Mouse (Mus musculus) megakaryocyte progenitor cell, adult 5-6 weeks (primary cell): ENCODE measurements around the gene Aoc3. TPM values are rescaled to one million over a fixed set of nuclear protein-coding genes. Genes with fewer than 3 reads are reported as not detected.
"Not testable (repeated sequence)": the region's sequence is repeated elsewhere in the genome, so short reads cannot be mapped to it uniquely, and the experiment has no call there.

Experiments used
- ATAC-seq: replicated peaks from 2 replicates; pipeline ENCODE4 v1.8.0; 2016; ENCODE audit warnings: mild to moderate bottlenecking, moderate TSS enrichment, inconsistent platforms; ENCODE audit not compliant: poor library complexity
- total RNA-seq, 2 experiments: library from RNA; stranded (forward) in 1 of 2; stranded (reverse) in 1 of 2; fragments of 157-497, 149-512 nt in 1 of 2; fragments of 200-1000 nt in 1 of 2; gene quantifications; 2 replicates each; pipeline versions ENCODE4 v1.2.3 to v1.2.4; 2015 to 2017

The Aoc3 gene
- total RNA-seq, 2 experiments from 2014 or later = 0.15 TPM; not detected in 1

- no peak for ATAC-seq
Measured at GRCm38 (mm10) chr11:101326147-101326546, 4.3 kb upstream of the Aoc3 start.

GRCm38 (mm10) chr11:101327311-101327710, 3.1 kb upstream of the Aoc3 start:
- no peak for ATAC-seq

- ATAC-seq = no peak
Measured at GRCm38 (mm10) chr11:101328941-101329635, 1.3 kb upstream of the Aoc3 start.

- not testable (repeated sequence) for ATAC-seq
Measured at GRCm38 (mm10) chr11:101330961-101331360, 556 bp downstream of the Aoc3 start.

- no peak for ATAC-seq
Measured at GRCm38 (mm10) chr11:101332537-101332936, 2.1 kb downstream of the Aoc3 start.

GRCm38 (mm10) chr11:101334023-101334422, 3.6 kb downstream of the Aoc3 start:
- no peak for ATAC-seq

GRCm38 (mm10) chr11:101334516-101334915, 4.1 kb downstream of the Aoc3 start:
- no peak for ATAC-seq

GRCm38 (mm10) chr11:101335685-101336084, 5.3 kb downstream of the Aoc3 start:
- no peak for ATAC-seq

- ATAC-seq = peak; percentile 99
Measured at GRCm38 (mm10) chr11:101338123-101338760, 7.8 kb downstream of the Aoc3 start.

- 0 out of 2 replicates have a peak, but pooled peaks have one; percentile 39 for ATAC-seq
Measured at GRCm38 (mm10) chr11:101347083-101347775, 16.8 kb downstream of the Aoc3 start.

- no peak for ATAC-seq
Measured at GRCm38 (mm10) chr11:101348774-101349173, 18.4 kb downstream of the Aoc3 start.

GRCm38 (mm10) chr11:101349216-101349615, 18.8 kb downstream of the Aoc3 start:
- ATAC-seq = no peak

GRCm38 (mm10) chr11:101351100-101351720, 20.8 kb downstream of the Aoc3 start:
- ATAC-seq = no peak

GRCm38 (mm10) chr11:101351721-101352111, 21.3 kb downstream of the Aoc3 start:
- ATAC-seq = no peak

- no peak for ATAC-seq
Measured at GRCm38 (mm10) chr11:101353436-101353835, 23.0 kb downstream of the Aoc3 start.

GRCm38 (mm10) chr11:101354438-101355010, 24.1 kb downstream of the Aoc3 start:
- no peak for ATAC-seq

- no peak for ATAC-seq
Measured at GRCm38 (mm10) chr11:101355916-101356315, 25.5 kb downstream of the Aoc3 start.

- peak; percentile 82 for ATAC-seq
Measured at GRCm38 (mm10) chr11:101357505-101358182, 27.2 kb downstream of the Aoc3 start.

- no peak for ATAC-seq
Measured at GRCm38 (mm10) chr11:101359776-101360175, 29.4 kb downstream of the Aoc3 start.

- ATAC-seq = no peak
Measured at GRCm38 (mm10) chr11:101360651-101361113, 30.3 kb downstream of the Aoc3 start.
